Mouse (Mus musculus) testis, postnatal 14 days (tissue): ENCODE data around the gene Sp7.
"Not testable (repeated sequence)": the region's sequence is repeated elsewhere in the genome, so short reads cannot be mapped to it uniquely, and the experiment has no call there.

Experiments used
- DNase-seq: peaks from one replicate; pipeline ENCODE4 v3.0.0; 2021; ENCODE audit warnings: low spot score

The Sp7 gene

GRCm38 (mm10) chr15:102341580-102341979 lies 25.4 kb downstream of the Sp7 start:
- no peak for DNase-seq

- DNase-seq: no peak
Measured at GRCm38 (mm10) chr15:102339612-102340011, 27.4 kb downstream of the Sp7 start.

DNA sequence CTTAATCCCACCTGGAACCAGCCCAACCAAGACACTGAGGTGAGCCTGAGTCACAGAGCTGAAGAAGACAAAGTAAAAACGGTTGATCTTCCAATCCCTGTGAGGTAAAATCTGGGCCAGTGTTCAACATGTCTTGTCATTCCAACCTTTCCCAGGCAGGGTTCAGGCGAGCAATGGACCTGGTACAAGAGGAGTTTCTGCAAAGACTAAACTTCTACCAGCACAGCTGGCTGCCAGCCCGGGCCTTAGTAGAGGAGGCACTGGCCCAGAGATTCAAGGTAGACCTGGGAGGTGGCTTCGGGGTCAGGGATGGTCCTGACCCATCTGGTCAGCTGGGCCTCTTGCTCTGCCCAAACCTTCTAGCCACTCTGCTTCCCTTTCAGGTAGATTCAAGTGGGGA lies 30.0 kb downstream of the Sp7 start:
- no peak for DNase-seq

- DNase-seq: not testable (repeated sequence)
Measured at GRCm38 (mm10) chr15:102335925-102336324, 31.1 kb downstream of the Sp7 start.

- no peak for DNase-seq
Measured at GRCm38 (mm10) chr15:102335254-102335653, 31.7 kb downstream of the Sp7 start.

DNA sequence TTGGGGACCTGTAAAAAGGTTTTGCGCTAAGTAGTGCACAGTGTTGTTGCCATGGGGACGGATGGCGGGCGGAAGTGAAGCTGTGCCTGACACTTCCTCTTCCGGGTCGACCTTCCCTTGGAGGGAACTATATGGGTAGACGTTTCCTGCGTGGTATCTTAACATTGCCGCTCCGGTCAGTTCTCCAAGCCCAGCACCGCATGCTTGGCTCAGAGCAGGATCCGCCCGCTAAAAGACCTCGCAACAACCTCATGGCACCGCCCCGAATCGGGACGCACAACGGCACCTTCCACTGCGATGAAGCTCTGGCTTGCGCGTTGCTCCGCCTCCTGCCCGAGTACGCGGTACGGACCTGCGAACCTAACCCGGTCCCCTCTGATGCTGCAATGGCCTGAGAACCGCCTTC lies 35.4 kb downstream of the Sp7 start, which contains the start of gene Myg1:
Gene Myg1 (plus strand): TSS at position 100 of the 406 bp plus-strand sequence.
- peak; percentile 83 for DNase-seq

DNA sequence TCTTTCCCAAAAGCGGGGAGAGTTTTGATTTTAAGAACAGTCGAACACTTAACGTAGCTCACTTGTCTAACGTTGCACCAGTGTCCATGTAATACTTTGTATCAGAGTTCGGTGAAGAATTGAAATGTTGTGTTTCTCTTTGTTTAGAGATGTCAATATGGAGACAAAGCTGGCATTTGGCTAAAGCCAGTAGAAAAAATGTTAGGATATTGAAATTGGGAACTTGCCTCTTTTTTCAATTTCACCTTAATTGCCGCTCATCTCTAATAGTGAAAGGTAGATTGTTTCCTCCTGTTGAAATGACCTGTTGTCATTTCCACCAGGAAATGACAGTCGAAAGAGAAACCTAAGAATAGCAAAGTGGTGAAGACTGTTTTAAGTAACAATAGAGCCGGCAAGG lies 40.1 kb downstream of the Sp7 start:
- DNase-seq: no peak

GRCm38 (mm10) chr15:102326022-102326576 lies 40.9 kb downstream of the Sp7 start, which contains the start of gene Pfdn5:
Pfdn5 (plus strand) TSS chr15:102326116.
- DNase-seq: peak; percentile 90

DNA sequence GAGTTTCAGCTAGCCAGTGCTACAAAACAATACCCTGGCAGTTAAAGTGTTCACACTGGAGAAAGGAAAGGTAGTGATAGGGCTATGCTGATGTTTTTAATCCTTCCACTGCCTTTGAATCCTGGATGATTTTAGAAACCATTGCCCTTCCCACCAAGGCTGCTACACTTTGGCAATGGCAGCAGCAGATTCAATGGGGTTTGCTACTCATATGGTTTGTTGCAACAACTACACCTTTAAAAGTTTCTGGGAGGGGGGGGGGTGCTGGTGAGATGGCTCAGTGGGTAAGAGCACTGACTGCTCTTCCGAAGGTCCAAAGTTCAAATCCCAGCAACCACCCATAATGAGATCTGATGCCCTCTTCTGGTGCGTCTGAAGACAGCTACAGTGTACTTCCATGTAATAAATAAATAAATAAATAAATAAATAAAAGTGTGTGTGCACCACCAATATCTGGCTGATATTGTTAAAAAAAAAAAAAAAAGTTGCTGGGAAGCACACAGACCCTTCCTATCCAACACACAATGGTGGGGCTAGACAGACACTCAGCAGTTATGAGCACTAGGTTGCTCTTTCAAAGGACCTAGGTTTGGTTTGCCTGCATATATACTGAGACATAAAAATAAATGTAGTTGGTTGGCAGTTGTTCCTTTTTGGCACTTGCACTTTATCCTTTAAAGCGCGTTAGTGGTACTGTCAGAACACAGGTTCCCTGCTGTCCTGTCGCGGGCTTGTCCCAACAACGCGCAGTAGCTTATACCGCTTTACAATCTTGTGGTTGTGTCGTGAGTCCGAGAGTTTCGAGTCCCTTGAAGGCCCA lies 42.1 kb downstream of the Sp7 start:
- no peak for DNase-seq

DNA sequence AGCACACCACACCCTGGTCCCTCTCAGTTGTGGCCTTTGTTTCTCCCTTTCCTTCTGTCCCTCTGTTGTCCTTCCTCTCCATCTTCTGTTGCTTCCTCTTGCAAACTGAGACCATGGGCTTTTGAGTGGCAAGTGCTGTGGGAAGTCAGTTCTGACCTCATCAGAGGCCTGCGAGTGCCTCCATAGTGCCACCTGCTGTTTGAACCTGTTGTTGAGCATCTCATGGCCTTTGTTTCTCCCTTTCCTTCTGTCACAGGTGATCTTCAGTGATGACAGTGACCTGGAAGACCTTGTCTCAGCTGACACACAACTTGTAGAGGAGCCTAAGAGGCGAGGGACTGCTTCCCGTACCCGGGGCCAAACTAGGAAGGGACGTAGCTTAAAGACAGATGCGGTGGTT lies 50.7 kb downstream of the Sp7 start:
- DNase-seq: no peak

- DNase-seq: no peak
Measured at GRCm38 (mm10) chr15:102315292-102315691, 51.7 kb downstream of the Sp7 start.

DNA sequence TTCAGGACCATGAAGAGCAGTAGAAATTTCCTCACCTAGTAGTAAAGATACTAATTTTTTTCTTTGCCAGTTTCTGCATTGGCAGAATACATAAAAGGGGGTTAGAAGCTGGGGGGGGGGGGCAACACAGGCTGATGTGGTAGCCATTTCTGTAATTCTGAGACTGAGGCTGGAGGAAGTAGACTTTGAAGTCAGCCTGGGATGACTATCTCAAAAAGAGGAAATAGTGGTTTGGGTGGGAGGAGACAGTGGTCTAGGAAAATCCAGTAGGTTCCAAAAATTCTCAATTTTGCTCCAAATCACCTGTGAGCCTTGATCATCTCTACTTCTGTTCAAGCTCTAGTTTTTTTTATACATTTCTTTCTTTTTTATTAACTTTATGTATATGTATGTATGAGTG lies 55.5 kb downstream of the Sp7 start:
- no peak for DNase-seq

- DNase-seq: peak; percentile 57
Measured at GRCm38 (mm10) chr15:102310074-102310845, 56.7 kb downstream of the Sp7 start.

DNA sequence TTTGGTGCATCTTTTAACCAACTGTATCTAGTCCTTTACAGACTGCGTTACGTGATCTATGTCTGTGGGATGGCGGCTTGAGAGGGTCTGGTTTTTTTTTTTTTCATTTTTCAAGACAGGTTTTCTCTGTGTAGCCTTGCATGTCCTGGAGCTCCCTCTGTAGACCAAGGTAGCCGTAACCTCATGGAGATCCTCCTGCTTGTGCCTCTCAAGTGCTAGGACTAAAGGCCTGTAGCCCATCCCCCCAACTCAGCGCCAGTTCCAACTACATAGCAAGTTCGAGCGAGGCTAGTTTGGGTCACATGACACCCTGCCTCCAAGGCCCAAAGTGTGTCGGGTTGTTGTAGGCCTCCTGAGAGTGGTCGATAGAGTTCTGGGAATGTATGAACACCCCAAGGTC lies 58.3 kb downstream of the Sp7 start:
- DNase-seq: no peak
